Mouse (Mus musculus): ENCODE data around the gene Gimap1.
A peak's percentile ranks its signal among the peaks of the same experiment; 100 is the strongest.

Gimap1 gene

GRCm38 (mm10) chr6:48740501-48741169, 1.8 kb downstream of the Gimap1 start:
- no peak for DNase-seq (ENCODE audit: low spot score)

DNA sequence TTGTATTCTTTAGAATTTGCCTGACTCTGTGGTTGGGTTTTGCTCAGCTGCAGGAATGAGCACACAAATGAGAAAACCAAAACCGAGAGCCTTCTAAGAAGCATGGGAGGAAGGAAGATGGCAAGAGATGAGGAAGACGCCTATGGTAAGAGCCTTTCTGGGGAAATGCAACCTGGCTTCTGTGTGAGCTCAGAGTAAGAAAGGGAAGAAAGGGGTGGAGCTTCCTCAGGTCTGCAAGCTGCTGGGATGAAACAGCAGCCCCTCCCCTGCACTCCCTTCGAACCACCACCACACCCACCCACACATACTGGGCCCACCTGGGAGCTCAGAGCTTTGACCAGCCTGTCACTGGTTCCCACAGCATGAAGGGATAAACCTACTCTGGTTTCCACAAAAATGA, 2.4 kb downstream of the Gimap1 start:
- DNase-seq (ENCODE audit: low spot score), result no peak

GRCm38 (mm10) chr6:48741711-48742206, 2.9 kb downstream of the Gimap1 start:
- DNase-seq (ENCODE audit: low spot score), result no peak

- DNase-seq (ENCODE audit: low spot score), result no peak
These were observed 3.8 kb downstream of the Gimap1 start for GRCm38 (mm10) chr6:48742422-48743351.

DNA sequence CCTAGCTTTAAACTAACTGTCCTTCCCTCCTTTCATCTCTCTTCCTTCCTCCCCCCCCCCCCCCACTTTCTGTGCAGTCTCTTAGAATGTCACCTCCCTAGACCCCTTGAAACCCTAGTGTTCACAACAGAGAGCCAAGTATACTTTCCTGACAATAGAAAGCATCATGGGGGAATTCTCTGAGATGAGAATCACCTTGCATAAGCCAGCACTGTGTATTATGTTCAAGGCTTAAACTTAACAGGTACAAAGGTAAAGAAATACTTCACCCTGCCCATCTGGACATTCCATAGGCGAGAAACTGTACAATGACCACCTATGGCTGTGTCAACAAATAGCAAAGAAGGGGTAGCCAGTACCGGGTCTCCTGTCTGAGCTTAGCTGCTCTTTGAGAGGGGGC, 6.6 kb downstream of the Gimap1 start:
- DNase-seq (ENCODE audit: low spot score), result no peak

GRCm38 (mm10) chr6:48745959-48746889, 7.4 kb downstream of the Gimap1 start, which contains the start of gene Gimap5:
TSS of gene Gimap5 (plus strand) at chr6:48746197.
- peak; percentile 85 for DNase-seq (ENCODE audit: low spot score)

DNA sequence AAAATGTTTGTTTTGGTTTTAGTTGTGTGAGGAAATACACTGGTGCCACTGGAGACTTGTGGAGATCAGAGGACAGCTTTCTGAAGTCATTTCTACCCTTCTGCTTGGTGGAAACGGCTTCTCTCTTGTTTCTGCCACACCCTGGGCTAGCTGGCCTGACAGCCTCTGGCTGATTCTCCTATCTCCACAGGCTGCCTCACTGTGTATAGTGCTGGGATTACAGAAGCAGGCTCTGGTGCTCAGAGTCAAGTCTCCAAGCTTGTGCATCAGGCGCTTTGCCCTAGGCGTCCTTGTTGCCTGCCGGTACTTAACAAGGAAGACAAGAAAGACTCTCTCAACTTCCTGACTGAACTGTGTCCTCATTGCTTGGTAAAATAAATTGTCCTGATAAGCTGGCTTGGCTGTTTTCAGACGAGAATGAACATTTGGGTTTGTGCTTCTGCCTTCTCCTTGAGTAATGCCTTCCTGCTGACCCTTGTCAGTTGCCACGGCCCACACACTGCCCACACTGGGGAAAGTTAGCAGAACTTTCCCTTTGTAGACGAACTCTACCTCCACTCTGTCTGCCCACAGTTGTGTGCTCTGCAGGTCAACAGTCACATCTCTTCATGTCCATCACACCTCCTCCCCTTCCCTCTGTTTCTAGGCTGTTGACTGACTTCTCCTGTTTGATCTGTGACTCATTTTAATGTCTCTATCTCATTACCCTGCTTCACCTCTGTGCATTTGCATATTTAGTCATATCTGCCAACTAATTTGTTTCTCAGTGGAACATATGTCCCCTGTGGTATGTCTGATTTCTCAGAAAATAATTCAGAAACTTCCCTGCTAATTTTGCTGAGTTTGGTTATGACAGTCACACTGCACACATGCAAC, 8.5 kb downstream of the Gimap1 start:
- DNase-seq (ENCODE audit: low spot score), result no peak

- DNase-seq (ENCODE audit: low spot score), result no peak
These were observed 24.9 kb downstream of the Gimap1 start for GRCm38 (mm10) chr6:48763567-48764270.

DNA sequence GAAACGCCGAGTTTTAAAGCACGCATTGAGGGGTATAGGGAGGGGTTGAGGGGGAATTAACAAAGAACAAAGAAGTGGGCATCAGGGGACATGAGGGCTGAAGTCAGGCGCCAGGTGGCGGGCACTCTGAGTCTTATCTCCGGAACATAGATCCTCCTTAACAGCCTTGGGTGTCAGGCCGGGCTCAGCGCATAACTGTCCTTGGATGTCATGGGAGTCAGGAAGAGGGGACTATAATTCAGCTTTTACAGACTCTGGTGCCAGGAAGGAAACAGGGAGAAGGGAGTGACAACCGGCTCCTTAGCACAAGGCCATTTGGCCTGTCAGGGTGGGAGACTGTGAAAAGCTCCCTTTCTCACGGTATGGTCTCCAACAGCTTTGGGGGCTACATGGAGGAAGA, 25.6 kb downstream of the Gimap1 start:
- DNase-seq (ENCODE audit: low spot score), result no peak

GRCm38 (mm10) chr6:48768178-48768869, 29.5 kb downstream of the Gimap1 start:
- DNase-seq (ENCODE audit: low spot score), result peak; percentile 38

- no peak for DNase-seq (ENCODE audit: low spot score)
These were observed 30.1 kb downstream of the Gimap1 start for GRCm38 (mm10) chr6:48768933-48769332.

DNA sequence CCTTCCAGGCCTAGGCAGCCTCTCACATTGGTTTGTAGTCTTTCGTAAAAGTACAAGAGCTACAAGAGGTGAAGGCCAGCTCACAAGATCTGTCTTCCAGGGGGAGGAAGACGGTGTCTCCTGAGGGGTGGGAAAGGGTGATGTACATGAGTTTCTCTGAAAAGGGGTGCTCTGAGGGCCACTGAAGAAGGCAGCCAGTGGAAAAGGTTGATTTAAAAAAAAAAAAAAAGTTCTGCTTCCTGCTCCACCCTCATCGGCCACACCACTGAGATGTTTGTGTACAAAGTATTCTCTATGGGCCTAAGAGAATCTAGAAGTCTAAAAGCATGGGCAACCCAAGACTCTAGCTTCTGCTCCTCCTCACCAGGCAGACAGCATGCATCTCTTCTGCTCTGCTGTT, 31.8 kb downstream of the Gimap1 start, which contains the start of gene Gimap3:
Gene Gimap3, minus strand, starts transcription at position 156 of the 400 bp plus-strand sequence.
- DNase-seq (ENCODE audit: low spot score), result peak; percentile 18

DNA sequence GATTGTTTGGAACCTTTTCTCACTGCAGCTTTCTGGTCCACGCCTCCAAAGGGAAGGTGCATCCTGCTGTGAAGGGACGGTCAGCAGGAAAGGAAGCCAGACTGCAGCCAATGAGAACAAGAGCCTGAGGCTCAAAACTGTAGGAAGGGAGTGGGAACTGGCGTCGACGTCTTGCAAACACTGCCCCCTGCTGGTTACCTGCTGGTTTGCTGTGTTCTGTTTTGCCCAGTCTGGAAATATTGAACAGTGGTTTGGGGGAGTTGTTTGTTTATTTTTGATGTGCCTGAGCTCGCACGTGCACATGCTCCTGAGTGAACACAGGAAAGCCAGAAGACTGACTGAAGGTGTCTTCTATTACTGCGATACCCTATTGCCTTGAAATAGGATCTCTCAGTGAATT, 33.2 kb downstream of the Gimap1 start:
- DNase-seq (ENCODE audit: low spot score), result peak; percentile 83

DNA sequence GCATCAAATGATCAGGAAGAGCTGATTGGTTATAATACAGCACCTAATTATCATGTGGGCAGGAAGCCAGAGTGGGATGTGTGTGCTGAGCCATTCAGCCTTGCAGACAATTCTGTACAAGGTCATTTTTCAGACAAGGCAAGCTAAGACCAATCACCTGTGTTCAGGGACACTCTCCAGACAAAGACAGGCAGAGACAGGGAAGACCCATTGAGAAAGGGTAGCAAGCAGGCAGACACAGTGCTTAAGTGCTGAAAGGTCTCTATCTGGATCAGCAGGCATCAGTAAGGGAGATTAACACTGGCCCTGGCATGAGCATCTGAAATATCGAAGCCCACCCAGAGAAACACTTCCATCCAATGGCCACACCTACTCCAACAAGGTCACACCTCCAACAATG, 45.6 kb downstream of the Gimap1 start:
- DNase-seq (ENCODE audit: low spot score), result no peak

DNA sequence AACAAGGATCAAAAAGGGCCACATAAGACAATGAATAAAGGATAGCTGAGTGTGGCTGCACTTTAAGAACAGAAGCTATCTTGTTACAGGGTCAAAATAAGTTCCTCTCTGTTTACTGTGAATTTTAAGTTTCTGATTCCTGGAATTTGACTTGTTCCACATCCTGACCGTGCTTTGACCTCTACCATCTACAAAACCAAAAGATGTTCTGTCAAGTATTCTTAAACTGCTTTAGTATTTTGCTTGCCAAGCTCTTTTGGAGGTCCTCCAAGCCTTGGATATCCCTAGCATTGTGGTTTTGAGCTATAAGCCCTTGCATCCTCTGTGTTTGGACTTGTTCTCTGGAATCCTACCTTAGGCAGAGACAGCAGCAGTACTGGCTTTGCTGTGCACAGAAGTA, 46.3 kb downstream of the Gimap1 start:
- peak; percentile 35 for DNase-seq (ENCODE audit: low spot score)

DNA sequence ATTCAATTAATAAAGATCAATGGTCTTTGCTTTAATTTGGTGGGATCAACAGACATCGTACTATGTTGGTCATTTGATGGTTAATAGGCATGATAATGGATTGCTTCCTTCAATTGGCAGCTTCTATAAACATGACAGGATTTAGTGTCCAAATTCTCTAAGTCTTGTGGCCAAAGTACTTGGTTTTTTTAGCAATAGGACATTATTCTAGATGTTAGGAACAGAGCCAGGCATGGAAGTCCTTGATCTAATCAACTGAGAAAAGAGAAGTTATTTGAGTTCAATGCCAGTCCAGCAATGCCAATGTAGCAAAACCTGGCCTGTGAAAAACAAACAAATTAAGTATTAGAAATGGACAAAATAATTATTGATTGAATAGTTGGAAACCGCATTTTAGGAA, 46.7 kb downstream of the Gimap1 start:
- DNase-seq (ENCODE audit: low spot score), result no peak

GRCm38 (mm10) chr6:48787867-48788266, 49.0 kb downstream of the Gimap1 start:
- DNase-seq (ENCODE audit: low spot score), result no peak

All from lung, postnatal 25 days (tissue).